Mouse (Mus musculus) heart, embryonic 11.5 days (tissue): ENCODE data around the gene C5ar2. TPM values are rescaled to one million over a fixed set of nuclear protein-coding genes. Genes with fewer than 3 reads are reported as not detected.
"Not testable (repeated sequence)": the region's sequence is repeated elsewhere in the genome, so short reads cannot be mapped to it uniquely, and the experiment has no call there.

ENCODE experiments used
- ATAC-seq: fragments of 200-750 bp; cut with Nextera tagmentation; replicated peaks from 2 replicates; pipeline ENCODE4 v1.8.0; 2017; ENCODE audit warnings: moderate library complexity; ENCODE audit not compliant: insufficient number of reproducible peaks, low FRiP score, low TSS enrichment
- H3K27ac ChIP-seq: fragments of 300-500 bp; sonication (generic); 2 replicates; pipeline ENCODE4 v1.5.1; 2014; ENCODE audit warnings: mild to moderate bottlenecking, low read depth, low read length
- H3K27me3 ChIP-seq: fragments of 300-500 bp; sonication (generic); 2 replicates; pipeline ENCODE4 v1.6.1; 2014; ENCODE audit warnings: mild to moderate bottlenecking, low read length, mixed read lengths; ENCODE audit not compliant: control insufficient read depth, insufficient read depth
- H3K36me3 ChIP-seq: fragments of 300-500 bp; sonication (generic); 2 replicates; pipeline ENCODE4 v1.6.1; 2014; ENCODE audit warnings: mild to moderate bottlenecking, low read length, moderate library complexity, mixed read lengths; ENCODE audit not compliant: control insufficient read depth, insufficient read depth
- H3K4me1 ChIP-seq: fragments of 300-500 bp; sonication (generic); 2 replicates; pipeline ENCODE4 v1.6.1; 2014; ENCODE audit warnings: low read length; ENCODE audit not compliant: control insufficient read depth, insufficient read depth
- H3K4me2 ChIP-seq: fragments of 300-500 bp; sonication (generic); 2 replicates; pipeline ENCODE4 v1.6.1; 2014; ENCODE audit warnings: mild to moderate bottlenecking, moderate library complexity
- H3K4me3 ChIP-seq: fragments of 300-500 bp; sonication (generic); 2 replicates; pipeline ENCODE4 v1.5.1; 2014; ENCODE audit warnings: low read depth, low read length
- H3K9ac ChIP-seq: fragments of 300-500 bp; sonication (generic); 2 replicates; pipeline ENCODE4 v1.6.1; 2014; ENCODE audit warnings: mild to moderate bottlenecking, low read depth, low read length, moderate library complexity
- H3K9me3 ChIP-seq: fragments of 300-500 bp; sonication (generic); replicated peaks from 2 replicates; pipeline ENCODE4 v1.6.1; 2016; ENCODE audit warnings: low read length; ENCODE audit not compliant: control insufficient read depth
- WGBS: fragments of 180-500 bp; shearing (Covaris S2); extraction: QIAGEN DNeasy Blood & Tissue Kit; methylation state at CpG from one replicate; pipeline ENCODE4 v1.1.7; 2014; ENCODE audit not compliant: insufficient replicate concordance; 5-methylcytosine and 5-hydroxymethylcytosine counted together
- polyA plus RNA-seq: library from polyadenylated mRNA; unstranded; fragments of >200 nt; fragmentation: Nextera tagmentation; extraction: Ambion mirVana; gene quantifications from 2 replicates; pipeline ENCODE4 v1.2.1, GENCODE M21; 2014

The C5ar2 gene
- polyA plus RNA-seq, 1 experiment from 2014 or later, result 0.21 TPM

DNA sequence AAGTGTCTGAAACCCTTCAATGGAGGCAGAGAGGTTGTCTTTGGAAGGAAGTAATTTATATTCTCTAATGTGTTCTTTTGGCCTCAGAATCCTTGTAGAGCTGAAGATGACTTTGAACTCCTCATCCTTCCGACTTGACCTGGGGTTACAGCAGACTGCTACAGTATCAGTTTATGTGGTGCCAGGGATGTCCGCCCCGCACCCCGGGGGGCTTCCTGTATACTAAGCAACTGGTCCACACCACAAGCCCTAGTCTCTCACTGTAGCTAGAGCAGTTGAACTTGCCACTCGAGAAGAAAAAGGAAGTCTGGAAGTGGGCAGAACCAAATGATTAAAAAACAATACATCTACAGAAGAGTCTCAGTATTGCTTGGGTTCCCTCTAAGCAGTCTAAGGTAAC lies 19.9 kb upstream of the C5ar2 start:
- no peak overlapping the region for H3K4me2 ChIP-seq
- H3K27ac ChIP-seq, result no peak overlapping the region
- no peak overlapping the region for H3K9ac ChIP-seq
- H3K9me3 ChIP-seq, result 0 out of 2 replicates have a peak, but pooled peaks cover 5% of the 10 kb centered on the region
- no peaks in the 10 kb centered on the region for H3K4me1 ChIP-seq
- 71% methylated on average over 5 of the region's 5 CpGs for WGBS
- no peaks in the 10 kb centered on the region for H3K36me3 ChIP-seq
- no peak overlapping the region for H3K4me3 ChIP-seq
- ATAC-seq, result no peak
- H3K27me3 ChIP-seq, result no peaks in the 10 kb centered on the region

DNA sequence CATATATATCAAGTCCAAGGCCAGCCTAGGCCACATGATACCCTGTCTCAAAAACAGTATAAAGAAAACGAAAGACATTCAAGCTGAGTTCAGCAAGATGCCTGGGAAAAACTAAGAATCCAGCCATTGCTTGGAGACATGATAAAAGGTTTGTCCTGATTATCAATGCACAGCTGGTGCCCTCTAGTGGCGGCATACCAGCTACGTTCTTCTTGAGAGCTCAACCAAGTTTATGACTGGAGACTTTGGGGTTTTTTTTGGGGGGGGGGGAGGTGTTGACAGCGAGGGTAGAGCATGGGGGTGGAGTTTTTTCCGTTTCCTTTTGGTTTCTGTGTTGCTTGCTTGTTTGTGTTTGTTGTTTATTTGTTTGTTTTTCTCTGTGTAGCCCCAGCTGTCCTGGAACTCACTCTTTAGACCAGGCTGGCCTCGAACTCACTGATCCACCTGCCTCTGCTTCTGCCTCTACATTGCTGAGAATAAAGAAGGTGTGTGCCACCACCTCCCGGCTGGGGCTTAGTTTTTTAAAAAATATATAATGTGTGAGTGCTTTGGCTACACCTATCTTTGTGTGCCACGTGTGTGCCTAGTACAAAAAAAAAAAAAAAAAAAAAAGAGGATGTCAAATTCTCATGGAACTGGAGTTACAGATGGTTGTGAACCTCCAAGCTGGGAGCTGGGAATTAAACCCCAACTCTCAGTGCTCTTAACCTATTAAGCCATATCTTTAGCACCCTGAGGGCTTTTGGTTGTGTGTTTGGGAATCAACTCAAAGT lies 19.2 kb upstream of the C5ar2 start:
- Histone ChIP-seq H3K27ac (no peak overlapping the region), H3K27me3 (no peaks in the 10 kb centered on the region), H3K9me3 (0 out of 2 replicates have a peak, but pooled peaks cover 5% of the 10 kb centered on the region), H3K4me2 (no peak overlapping the region), H3K4me3 (no peak overlapping the region), H3K9ac (no peak overlapping the region), H3K36me3 (no peaks in the 10 kb centered on the region), H3K4me1 (no peaks in the 10 kb centered on the region)
- 28% methylated on average over 8 of the region's 8 CpGs for WGBS
- no peak for ATAC-seq

DNA sequence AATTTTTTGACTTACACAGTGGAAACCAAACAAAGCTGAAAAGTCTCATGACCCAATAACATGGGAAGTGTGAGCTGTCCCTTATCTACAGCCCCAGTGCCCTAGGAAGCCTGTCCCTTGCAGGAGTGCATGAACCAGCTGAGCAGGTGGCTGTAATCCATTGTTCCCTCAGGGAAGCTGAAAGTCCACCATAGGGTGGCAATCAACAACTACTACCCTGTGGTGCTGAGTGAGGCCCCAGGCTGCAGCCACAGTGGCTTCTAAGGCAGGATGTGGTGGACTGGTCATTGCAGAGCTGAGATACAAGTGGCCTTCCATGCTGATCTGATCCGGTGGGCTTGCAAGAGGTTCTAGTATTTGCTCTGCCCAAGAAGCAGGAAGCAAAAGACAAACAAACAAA lies 17.1 kb upstream of the C5ar2 start:
- no peak overlapping the region for H3K4me3 ChIP-seq
- H3K27ac ChIP-seq, result no peak overlapping the region
- H3K36me3 ChIP-seq, result no peaks in the 10 kb centered on the region
- H3K27me3 ChIP-seq, result no peaks in the 10 kb centered on the region
- H3K4me2 ChIP-seq, result no peak overlapping the region
- no peak overlapping the region for H3K9ac ChIP-seq
- H3K4me1 ChIP-seq, result no peaks in the 10 kb centered on the region
- 0 out of 2 replicates have a peak, but pooled peaks cover 5% of the 10 kb centered on the region for H3K9me3 ChIP-seq
- no peak for ATAC-seq
- 59% methylated on average over 1 of the region's 1 CpGs for WGBS

DNA sequence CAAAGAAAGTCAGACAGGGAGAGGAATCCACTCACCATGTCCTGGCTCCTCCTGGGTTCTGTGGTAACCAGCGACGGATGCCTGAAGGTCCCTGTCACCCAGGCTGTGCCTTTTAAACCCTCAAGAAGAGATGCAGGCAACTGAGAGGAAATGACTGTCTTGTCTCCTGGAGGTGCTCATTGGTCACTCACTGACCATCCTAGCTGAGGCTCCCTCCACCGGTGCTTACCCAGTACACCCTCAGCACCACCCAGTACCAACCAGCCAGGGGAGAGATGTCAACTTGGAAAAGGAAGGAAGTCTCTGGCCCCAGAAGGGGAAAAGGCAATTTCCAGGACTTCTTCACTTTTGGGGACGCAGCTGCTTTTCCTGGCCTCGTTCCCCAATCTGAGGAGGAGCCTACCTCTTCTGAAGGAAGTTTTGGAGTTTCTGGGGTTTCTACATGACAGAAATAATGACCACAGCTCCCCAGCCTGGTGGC lies 15.2 kb upstream of the C5ar2 start, which contains the start of gene C5ar1:
TSS of gene C5ar1 (minus strand) at position 431 of the 481 bp plus-strand sequence.
- Histone ChIP-seq H3K36me3 (no peaks in the 10 kb centered on the region), H3K9ac (no peak within 1 kb of the TSS)
- WGBS, result 81% methylated on average over 5 of the region's 5 CpGs

DNA sequence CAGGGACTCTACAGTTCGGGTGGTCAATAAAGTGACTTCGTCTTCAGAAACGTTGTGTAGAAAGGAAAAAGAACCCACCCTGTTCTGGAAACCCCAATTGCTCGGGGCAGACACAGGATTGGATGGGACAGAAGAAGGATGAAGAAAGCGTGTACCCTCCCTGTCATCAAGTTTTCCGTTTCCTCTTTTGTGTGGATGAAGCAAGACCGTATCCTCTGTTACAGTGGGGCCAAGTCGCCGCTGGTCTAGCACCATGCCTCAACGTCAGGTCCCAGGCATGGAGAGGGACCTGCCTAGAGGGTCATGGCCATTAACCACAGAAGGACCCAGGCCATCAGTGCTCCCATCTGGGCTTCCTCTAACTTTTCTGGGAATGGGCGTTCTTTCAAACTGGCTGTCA lies 13.9 kb upstream of the C5ar2 start:
- H3K4me2 ChIP-seq, result no peak overlapping the region
- no peaks in the 10 kb centered on the region for H3K27me3 ChIP-seq
- no peaks in the 10 kb centered on the region for H3K4me1 ChIP-seq
- no peak overlapping the region for H3K4me3 ChIP-seq
- H3K9ac ChIP-seq, result no peak overlapping the region
- no peaks in the 10 kb centered on the region for H3K36me3 ChIP-seq
- no peaks in the 10 kb centered on the region for H3K9me3 ChIP-seq
- no peak overlapping the region for H3K27ac ChIP-seq
- ATAC-seq, result no peak
- 78% methylated on average over 11 of the region's 11 CpGs for WGBS

More for the DNA sequence above, 15.2 kb upstream of the C5ar2 start, which contains the start of gene C5ar1:
- Histone ChIP-seq H3K4me2 (no peak within 1 kb of the TSS), H3K9me3 (no peaks in the 10 kb centered on the region), H3K4me3 (no peak within 1 kb of the TSS), H3K27me3 (no peaks in the 10 kb centered on the region), H3K4me1 (no peaks in the 10 kb centered on the region), H3K27ac (no peak within 1 kb of the TSS)
- no peak for ATAC-seq

DNA sequence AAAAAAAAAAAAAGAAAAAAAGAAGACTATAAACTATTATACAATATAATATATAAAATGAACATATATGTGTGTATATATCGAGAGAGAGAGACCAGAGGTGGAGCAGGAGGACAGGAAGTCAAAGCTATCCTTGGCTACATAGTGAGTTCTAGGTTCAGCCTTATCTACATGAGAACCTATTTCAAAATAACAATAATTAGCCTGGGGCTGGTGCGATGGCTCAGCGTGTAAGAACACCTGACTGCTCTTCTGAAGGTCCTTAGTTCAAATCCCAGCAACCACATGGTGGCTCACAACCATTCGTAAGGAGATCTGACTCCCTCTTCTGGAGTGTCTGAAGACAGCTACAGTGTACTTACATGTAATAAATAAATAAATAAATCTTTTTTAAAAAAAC lies 12.0 kb upstream of the C5ar2 start:
- H3K27ac ChIP-seq, H3K27me3 ChIP-seq, H3K9ac ChIP-seq, H3K4me3 ChIP-seq, H3K4me2 ChIP-seq, H3K9me3 ChIP-seq, ATAC-seq, H3K4me1 ChIP-seq, H3K36me3 ChIP-seq: not testable (repeated sequence)
- 86% methylated on average over 4 of the region's 4 CpGs for WGBS

DNA sequence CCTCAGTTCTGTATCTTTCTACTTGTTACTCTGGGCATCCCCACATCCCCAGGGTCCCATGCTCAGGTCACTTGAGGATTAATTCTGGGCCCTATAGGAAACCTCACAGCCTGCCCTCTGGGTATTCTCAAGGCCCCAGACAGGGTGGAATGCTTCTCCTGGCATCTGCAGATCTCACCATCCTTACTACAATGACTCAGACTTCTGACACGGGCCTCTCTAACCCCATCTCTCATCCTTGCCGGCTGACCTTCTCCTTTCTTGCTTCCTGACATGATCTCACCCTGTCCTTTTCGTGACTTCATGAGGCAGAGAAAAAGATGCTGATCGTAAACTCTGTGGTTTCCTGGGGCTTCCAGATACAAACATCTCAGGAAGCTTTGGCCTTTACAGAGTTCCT lies 10.2 kb upstream of the C5ar2 start:
- H3K4me1 ChIP-seq, result no peaks in the 10 kb centered on the region
- no peaks in the 10 kb centered on the region for H3K9me3 ChIP-seq
- no peak overlapping the region for H3K9ac ChIP-seq
- H3K4me2 ChIP-seq, result no peak overlapping the region
- no peak overlapping the region for H3K27ac ChIP-seq
- WGBS, result 47% methylated on average over 4 of the region's 4 CpGs
- no peaks in the 10 kb centered on the region for H3K27me3 ChIP-seq
- no peak for ATAC-seq
- no peaks in the 10 kb centered on the region for H3K36me3 ChIP-seq
- H3K4me3 ChIP-seq, result no peak overlapping the region

DNA sequence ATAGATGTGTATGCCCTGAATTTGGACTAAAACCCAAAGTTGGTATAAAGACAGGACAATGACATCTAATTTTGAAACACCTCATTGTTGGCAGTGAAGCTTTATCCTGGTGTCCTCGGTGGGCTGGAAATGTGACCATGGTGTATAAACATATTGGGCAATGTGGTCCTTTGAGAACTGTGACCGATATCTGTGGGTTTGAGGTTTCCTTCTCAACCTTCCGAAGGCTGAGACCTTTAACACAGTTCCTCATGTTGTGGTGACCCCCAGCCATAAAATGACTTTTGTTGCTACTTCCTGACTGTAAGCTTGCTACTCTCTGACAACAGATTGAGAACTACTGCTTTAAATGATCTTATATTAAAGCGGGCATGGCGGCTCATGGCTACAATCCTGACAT lies 6.7 kb upstream of the C5ar2 start:
- Histone ChIP-seq H3K9me3 (no peaks in the 10 kb centered on the region), H3K36me3 (no peaks in the 10 kb centered on the region), H3K27ac (no peak overlapping the region), H3K4me3 (no peak overlapping the region), H3K4me1 (no peaks in the 10 kb centered on the region), H3K27me3 (no peaks in the 10 kb centered on the region), H3K4me2 (no peak overlapping the region), H3K9ac (no peak overlapping the region)
- 74% methylated on average over 5 of the region's 5 CpGs for WGBS
- ATAC-seq, result no peak

DNA sequence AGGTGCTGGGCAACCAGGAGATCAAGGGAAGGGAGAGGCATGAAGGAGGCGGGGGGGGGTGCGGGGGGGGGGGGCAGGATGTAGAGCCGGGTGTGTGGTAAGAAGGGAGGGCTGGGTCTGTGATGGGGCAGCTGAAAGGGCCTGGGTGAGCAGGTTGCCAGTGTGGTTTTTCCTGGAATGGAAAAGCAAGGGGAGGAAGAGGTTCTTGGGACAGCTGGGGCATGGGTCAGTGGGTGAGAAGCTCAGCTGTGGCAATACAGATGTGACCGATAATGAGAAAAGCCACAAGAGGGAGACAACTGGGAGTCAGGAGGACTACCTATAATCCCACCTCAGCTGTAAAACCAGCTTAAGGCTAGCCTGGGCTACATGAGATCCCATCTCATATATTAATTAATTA lies 2.0 kb upstream of the C5ar2 start:
- WGBS, result 35% methylated on average over 2 of the region's 4 CpGs
- no peak overlapping the region for H3K4me2 ChIP-seq
- H3K27me3 ChIP-seq, result no peaks in the 10 kb centered on the region

More for the DNA sequence above, 2.0 kb upstream of the C5ar2 start:
- Histone ChIP-seq H3K4me3 (no peak overlapping the region), H3K36me3 (no peaks in the 10 kb centered on the region), H3K9ac (no peak overlapping the region), H3K9me3 (no peaks in the 10 kb centered on the region), H3K4me1 (no peaks in the 10 kb centered on the region), H3K27ac (no peak overlapping the region)
- ATAC-seq, result no peak
